Mouse (Mus musculus) lung, postnatal 4 days (tissue): ENCODE measurements around the gene Limd1.

Source experiments
- DNase-seq, 2 experiments: peaks; one replicate each; pipeline ENCODE4 v3.0.0; 2021

Limd1 gene

GRCm38 (mm10) chr9:123478586-123479195 is at the start of gene Limd1:
Gene Limd1, plus strand, starts transcription at chr9:123478706.
- peak; percentile 79 to 89 for DNase-seq

GRCm38 (mm10) chr9:123429863-123430262 is 48.6 kb upstream of the Limd1 start:
- no peak for DNase-seq

GRCm38 (mm10) chr9:123430973-123431372 is 47.5 kb upstream of the Limd1 start:
- DNase-seq: peak; percentile 26 to 33

GRCm38 (mm10) chr9:123438223-123438622 is 40.3 kb upstream of the Limd1 start:
- DNase-seq: no peak

- DNase-seq: no peak
Observed at GRCm38 (mm10) chr9:123440230-123441058, 38.1 kb upstream of the Limd1 start.

GRCm38 (mm10) chr9:123447101-123447500 is 31.4 kb upstream of the Limd1 start:
- DNase-seq: peak in 1 of 2 experiments; percentile 46

- DNase-seq: no peak
Observed at GRCm38 (mm10) chr9:123448594-123448993, 29.9 kb upstream of the Limd1 start.

- peak in 1 of 2 experiments; percentile 70 for DNase-seq
Observed at GRCm38 (mm10) chr9:123450174-123450573, 28.3 kb upstream of the Limd1 start.

- no peak for DNase-seq
Observed at GRCm38 (mm10) chr9:123451772-123452171, 26.7 kb upstream of the Limd1 start.

GRCm38 (mm10) chr9:123456634-123457602 is 21.6 kb upstream of the Limd1 start:
- DNase-seq: peak; percentile 36 to 80

- DNase-seq: peak; percentile 48 to 61
Observed at GRCm38 (mm10) chr9:123457603-123458002, 20.9 kb upstream of the Limd1 start.

GRCm38 (mm10) chr9:123467141-123467620 is 11.3 kb upstream of the Limd1 start:
- DNase-seq: peak in 1 of 2 experiments; percentile 41

GRCm38 (mm10) chr9:123468406-123469085 is 10.0 kb upstream of the Limd1 start:
- no peak for DNase-seq

- DNase-seq: peak in 1 of 2 experiments; percentile 44
Observed at GRCm38 (mm10) chr9:123469087-123469486, 9.4 kb upstream of the Limd1 start.

GRCm38 (mm10) chr9:123473377-123473776 is 5.1 kb upstream of the Limd1 start:
- no peak for DNase-seq

GRCm38 (mm10) chr9:123475569-123475968 is 2.9 kb upstream of the Limd1 start:
- peak in 1 of 2 experiments; percentile 45 for DNase-seq

- peak; percentile 68 to 69 for DNase-seq
Observed at GRCm38 (mm10) chr9:123478031-123478585, 398 bp upstream of the Limd1 start.

GRCm38 (mm10) chr9:123479196-123479669 is 727 bp downstream of the Limd1 start:
- peak in 1 of 2 experiments; percentile 49 for DNase-seq

GRCm38 (mm10) chr9:123479876-123480252 is 1.4 kb downstream of the Limd1 start:
- DNase-seq: no peak

GRCm38 (mm10) chr9:123480253-123480921 is 1.9 kb downstream of the Limd1 start:
- DNase-seq: peak; percentile 45 to 60

GRCm38 (mm10) chr9:123481136-123481535 is 2.6 kb downstream of the Limd1 start:
- DNase-seq: no peak
